Mouse (Mus musculus): Measurements from ENCODE around the gene Sipa1l1.

GRCm38 (mm10) chr12:82485466-82485865 lies 316.3 kb downstream of the Sipa1l1 start:
- no peak for TF ChIP-seq CTCF (IDR thresholded peaks at IDR 0.05; ENCODE audit: low read depth)
- no peak for TF ChIP-seq EP300 (IDR thresholded peaks at IDR 0.05; ENCODE audit: low read depth)
